Mouse (Mus musculus) liver (tissue): ENCODE measurements around the gene Dvl3.
A peak's percentile ranks its signal among the peaks of the same experiment; 100 is the strongest.

Experiments used
- DNase-seq: peaks from one replicate; pipeline ENCODE4 v3.0.0-alpha.2; 2020; ENCODE audit warnings: mixed read lengths

Gene Dvl3

DNA sequence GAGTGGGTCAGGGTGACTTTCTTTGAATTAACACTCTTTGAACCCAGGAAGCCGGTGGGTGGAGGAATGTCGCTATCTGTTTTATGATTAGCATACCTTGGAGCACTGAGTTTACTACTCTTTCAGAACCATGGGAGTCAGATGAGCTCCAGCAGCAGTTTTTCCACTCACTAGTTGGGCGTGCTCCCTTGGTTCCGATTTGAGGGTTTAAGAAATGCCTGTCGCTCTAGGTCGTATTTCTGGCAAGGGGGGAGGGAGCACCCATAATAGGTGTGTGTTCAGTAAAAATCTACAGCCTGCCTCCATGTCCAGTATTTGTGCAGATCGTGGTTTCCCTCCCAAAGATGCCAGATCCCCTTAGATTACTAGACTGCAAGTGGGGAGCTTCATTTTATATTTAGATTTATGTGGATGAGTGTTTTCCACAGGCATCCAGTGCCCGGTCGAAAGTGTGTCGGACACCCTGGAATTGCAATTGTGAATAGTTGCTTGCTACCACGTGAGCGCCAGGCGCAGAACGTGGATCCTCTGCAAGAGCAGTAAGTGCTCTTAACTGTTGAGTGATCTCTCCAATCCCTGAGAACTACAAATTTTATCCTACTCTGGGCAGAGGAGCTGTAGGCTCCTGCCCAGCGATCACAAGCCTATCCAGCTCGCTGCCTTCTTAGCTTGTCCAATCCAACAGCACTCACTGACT is 18.7 kb upstream of the Dvl3 start:
- no peak for DNase-seq

GRCm38 (mm10) chr16:20498677-20499475 is 17.9 kb upstream of the Dvl3 start, which contains the start of gene Eif2b5:
TSS of gene Eif2b5 (plus strand) at chr16:20498817.
- peak; percentile 92 for DNase-seq

DNA sequence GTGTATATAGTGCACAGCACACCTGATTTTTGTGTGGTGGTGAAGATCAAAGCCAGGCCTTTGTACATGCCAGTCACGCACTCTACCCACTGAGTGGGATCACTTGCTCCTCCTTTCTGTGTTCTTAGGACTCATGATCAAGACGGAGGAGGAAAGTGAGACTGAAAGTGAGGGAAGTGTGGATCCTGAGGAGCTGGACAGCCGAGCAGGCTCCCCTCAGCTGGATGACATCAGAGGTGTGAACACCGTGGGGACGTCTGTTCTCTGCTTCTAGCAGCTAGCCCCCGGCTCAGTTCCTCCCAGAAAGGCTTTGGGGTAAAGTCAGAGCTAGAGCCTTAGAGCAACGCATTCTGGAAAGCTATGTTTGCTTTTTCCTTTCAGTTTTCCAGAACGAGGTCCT is 10.8 kb upstream of the Dvl3 start:
- no peak for DNase-seq

DNA sequence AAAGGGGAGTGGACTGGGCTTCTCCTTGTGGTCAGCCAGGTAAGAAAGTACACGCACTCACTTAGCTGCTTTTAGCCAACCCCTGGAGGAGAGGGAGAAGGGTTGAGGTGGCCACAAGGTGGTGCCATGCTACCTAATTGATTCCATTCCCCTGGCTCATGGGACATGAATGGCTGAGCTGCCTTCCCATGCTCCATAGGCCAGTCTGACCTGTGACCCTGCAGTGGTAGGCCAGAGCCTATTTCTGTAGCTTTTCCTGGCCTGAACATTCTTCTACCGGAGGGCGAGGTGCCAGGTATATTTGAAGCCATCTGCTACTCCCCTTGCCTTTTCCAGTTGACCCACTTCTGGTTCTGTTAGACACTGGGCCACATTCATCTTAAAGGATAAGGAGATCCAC is 7.4 kb upstream of the Dvl3 start:
- DNase-seq: peak; percentile 48

DNA sequence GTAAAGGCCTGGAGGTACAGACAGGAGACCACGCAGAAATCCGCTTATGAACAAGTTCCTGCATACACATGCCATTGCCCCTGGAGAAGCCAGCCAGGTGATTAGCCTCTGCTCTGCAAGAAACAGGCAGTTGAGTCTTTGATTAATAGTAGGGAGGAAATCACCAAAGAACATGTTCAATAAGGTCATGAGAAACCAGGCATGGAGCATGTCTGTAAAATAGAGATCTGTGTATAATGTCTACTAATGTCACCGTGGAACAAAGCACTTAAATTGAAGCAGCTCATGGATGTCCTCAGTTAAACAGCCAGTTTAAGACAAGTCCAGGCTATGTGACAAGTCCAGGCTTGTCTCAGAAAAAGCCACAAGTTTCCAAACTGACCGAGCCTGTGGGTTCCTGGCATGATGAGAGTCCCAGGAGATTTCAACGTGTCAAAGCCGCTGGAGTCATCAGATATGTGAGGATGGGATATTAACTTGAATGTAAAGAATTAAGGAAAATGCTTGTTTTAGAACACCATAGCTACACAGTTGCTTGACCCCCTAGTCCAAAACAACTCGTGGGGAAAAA is 5.4 kb upstream of the Dvl3 start:
- no peak for DNase-seq

- no peak for DNase-seq
These were observed 750 bp upstream of the Dvl3 start for GRCm38 (mm10) chr16:20516032-20516431.

- DNase-seq: peak; percentile 51
These were observed 434 bp downstream of the Dvl3 start for GRCm38 (mm10) chr16:20517216-20517615.

- peak; percentile 40 for DNase-seq
These were observed 1.1 kb downstream of the Dvl3 start for GRCm38 (mm10) chr16:20517701-20518374.

- no peak for DNase-seq
These were observed 7.1 kb downstream of the Dvl3 start for GRCm38 (mm10) chr16:20523886-20524285.

- peak; percentile 46 for DNase-seq
These were observed 12.0 kb downstream of the Dvl3 start for GRCm38 (mm10) chr16:20528779-20529178.

- no peak for DNase-seq
These were observed 12.6 kb downstream of the Dvl3 start for GRCm38 (mm10) chr16:20529375-20529774.

DNA sequence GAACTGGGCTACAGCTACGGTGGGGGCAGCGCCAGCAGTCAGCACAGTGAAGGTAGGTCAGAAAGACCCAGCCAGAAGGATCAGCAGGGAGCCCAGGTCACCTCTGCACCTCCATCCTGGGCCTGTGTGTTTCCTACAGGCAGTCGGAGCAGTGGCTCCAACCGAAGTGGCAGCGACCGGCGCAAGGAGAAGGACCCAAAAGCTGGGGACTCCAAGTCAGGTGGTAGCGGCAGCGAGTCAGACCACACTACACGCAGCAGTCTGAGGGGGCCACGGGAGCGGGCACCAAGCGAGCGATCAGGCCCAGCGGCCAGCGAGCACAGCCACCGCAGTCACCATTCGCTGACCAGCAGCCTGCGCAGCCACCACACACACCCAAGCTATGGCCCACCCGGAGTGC is 14.2 kb downstream of the Dvl3 start:
- DNase-seq: no peak

GRCm38 (mm10) chr16:20534617-20535295 is 18.0 kb downstream of the Dvl3 start:
- DNase-seq: no peak

GRCm38 (mm10) chr16:20535296-20536080 is 18.7 kb downstream of the Dvl3 start, which contains the start of gene Ap2m1:
TSS of gene Ap2m1 (plus strand) at chr16:20535478.
- peak; percentile 98 for DNase-seq

GRCm38 (mm10) chr16:20536081-20536665 is 19.4 kb downstream of the Dvl3 start:
- DNase-seq: no peak

DNA sequence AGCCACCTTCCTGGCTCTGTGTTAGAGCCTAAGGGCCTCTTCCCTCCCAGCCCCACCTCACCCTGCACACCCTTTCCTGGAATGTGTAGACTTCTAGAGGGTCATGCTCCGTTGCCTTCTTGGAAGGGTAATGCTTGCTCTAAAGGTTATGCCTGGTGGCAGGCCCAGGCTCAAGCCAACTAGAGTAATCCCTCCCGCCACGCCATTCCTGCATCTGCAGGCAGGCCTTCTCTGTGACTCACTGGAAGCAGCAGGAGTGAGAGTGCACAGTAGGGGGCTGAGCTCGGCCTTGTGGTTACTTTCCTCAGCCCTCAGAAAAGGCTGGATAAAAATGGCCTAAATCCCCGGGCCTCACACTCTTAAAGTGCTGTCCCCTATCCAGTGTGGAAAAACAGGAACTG is 20.3 kb downstream of the Dvl3 start:
- peak; percentile 61 for DNase-seq

- peak; percentile 29 for DNase-seq
These were observed 21.0 kb downstream of the Dvl3 start for GRCm38 (mm10) chr16:20537601-20538320.

DNA sequence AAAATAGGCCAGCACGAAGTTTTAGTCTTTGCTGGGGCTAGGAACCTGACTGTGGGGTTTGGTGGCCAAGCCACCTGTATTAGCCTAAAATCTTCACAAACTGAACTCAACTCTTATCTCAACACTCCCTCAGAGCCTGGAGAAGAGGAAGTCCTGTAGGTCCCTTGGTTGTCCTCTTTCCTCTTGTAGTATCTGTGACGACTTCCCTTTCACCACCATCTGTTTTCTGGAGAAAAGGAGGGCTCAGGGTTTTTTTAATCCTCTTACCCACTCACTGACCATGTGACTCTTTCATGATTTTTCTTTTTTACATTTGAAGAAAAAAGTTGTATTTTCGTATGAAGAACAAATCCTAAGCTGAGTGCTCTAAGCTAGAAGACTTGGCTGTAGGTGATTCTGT is 22.9 kb downstream of the Dvl3 start:
- DNase-seq: no peak

GRCm38 (mm10) chr16:20540438-20540837 is 23.7 kb downstream of the Dvl3 start:
- no peak for DNase-seq

DNA sequence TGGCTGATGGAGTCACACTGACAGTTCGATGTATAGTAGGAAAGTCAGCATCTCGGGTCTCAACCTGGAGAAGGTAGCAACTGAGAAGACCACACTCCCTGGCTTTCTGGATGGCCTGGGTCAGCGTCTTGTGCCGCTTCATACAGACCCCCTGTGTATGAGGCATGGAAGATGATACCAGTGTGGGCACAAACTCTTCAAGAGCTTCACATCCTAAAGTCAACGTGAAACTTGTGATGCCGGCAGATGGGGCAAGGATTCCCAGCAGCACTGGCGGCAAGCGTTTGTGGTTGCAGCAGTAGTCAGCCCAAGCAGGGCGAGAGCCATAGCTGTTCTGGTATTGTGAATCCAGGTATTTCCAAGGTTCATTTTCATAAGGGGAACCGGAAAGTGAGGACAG is 28.9 kb downstream of the Dvl3 start:
- no peak for DNase-seq

GRCm38 (mm10) chr16:20547423-20547822 is 30.6 kb downstream of the Dvl3 start:
- no peak for DNase-seq
